Mouse (Mus musculus) T-helper 17 cell (primary cell): ENCODE data around the gene Bmpr1a.
"Not testable (repeated sequence)": the region's sequence is repeated elsewhere in the genome, so short reads cannot be mapped to it uniquely, and the experiment has no call there.

Experiments used
- in situ Hi-C, 2 experiments: fragments of 300-600 bp; cut with MboI, MseI; formaldehyde crosslinking; loops; 1 replicate in 1 of 2; 2 replicates in 1 of 2; pipeline ENCODE4 v1.15.1; 2025; ENCODE audit warnings: high pct_unique_total_duplicates in 2 of 2

Gene Bmpr1a

DNA sequence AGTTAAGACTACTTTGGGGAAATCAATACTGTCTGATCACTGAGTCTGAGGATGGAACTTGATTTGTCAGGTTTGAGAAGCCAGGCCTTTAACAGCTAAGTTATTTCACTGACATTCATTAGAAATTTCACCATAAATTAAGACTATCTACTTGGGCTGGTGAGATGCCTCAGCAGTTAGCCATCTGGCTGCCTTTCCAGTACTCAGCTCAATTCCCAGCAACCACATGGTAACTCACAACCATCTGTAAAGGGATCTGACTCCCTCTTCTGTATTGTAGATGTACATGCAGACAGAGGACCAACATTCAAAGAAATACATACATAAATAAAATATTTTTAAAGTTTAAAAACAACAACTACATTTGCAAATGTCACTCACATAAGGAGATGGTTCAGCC is 51.3 kb downstream of the Bmpr1a start:
- in situ Hi-C loops, result no loop called here

DNA sequence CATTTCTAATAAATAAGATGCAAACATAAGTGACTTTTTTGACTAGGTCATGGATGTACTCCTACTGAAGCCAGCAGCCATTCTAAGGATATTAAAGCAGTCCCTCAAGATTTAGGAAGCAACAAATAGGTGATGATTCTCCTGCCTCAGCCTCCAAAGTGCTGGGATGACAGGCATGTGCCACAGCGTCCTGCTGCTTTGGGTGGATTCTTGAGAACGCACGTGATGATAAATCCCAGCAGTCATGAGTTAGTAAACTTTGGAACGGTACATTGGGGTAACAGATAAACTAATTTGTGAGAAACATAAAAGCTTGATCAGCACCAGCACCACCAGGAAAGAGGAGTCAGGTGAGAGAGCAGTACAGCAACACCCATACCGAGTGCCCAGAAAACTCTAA is 52.7 kb downstream of the Bmpr1a start:
- in situ Hi-C loops, result no loop called here

DNA sequence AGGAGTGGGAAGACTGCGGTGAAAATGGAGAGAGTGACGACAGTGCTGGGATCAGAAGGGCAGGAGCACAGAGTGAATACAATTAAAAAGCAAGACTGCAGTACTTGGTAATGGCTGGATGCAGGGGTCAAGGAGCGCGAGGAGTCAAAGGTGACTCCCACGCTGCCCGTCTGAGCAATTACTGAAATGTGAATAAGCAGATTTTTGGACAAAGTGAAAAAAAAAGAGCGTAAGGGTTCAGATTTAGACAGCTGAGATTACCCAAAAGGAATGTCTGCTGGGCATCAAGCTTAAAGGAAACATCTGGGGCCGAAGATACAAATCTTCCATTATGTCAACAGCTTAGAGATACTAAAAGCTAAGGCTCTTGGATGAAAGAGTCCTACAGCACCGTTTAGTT is 53.3 kb downstream of the Bmpr1a start:
- in situ Hi-C loops, result no loop called here

DNA sequence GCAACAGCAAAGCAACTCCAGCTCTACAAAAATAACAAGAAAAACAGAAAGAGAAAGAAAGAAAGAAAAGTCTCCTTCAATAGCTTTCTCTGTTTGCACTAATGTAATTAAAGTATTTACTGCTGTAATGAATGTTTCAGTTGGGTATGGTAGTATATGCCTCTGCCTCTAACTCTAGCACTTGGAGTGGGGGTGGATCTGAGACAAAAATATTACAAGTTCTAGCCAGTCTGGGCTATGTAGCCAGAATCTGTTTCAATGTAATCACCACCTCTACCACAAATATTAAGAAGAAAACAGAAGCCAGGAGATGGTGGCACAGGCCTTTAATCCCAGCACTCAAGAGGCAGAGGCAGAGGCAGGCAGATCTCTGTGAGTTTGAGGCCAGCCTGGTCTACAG is 54.7 kb downstream of the Bmpr1a start:
- in situ Hi-C loops, result no loop called here

DNA sequence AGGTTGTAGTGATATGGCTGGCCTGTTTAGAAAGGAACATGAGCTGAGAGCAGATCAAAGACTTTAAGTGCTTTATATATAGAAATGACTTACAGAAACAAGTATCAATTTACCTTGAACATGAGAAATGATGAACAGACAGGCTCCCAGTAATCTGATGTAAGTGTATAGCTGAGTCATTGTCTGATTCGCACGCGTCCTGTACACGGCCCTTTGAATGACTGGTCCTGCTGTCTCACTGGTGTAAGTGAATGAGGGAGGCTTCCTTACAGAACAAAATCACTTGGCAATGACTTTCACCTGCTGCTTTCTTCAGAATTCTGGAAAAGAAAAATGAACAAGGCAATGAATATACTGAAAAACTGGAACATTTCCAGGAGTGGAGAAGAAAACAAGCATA is 55.5 kb downstream of the Bmpr1a start:
- in situ Hi-C loops, result no loop called here

DNA sequence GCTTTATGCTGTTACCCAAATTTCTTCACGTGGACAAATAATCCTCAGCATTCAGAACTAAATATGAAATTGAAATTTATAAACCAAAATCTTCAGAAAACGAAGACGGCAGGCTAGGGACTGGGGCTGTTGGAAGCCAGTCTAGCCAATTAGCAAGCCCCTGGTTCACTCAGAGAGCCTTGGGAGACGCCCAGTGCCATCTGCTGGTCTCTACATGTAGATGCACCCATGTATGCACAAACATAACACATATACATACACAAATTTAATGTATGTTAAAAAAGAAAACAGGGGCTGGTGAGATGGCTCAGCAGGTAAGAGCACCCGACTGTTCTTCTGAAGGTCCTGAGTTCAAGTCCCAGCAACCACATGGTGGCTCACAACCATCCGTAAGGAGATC is 56.5 kb downstream of the Bmpr1a start:
- in situ Hi-C loops, result no loop called here

DNA sequence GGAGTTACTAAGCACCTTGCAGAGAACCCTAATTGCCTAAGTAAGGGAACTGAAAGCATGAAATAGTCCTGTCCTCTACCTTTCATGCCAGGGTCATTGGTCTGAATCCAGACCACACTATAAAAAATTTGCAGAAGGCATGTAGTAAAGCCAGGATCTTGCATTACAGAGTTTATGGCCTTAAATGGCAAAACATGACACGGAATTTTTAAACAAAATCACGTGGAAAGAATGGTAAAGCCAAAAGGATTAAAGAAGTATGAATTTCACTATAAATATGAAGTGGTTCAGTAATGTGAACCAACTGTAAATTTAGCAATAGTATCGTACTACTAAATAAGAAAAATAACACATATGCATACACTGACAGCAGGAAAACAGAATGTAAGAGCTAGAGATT is 57.8 kb downstream of the Bmpr1a start:
- in situ Hi-C loops, result no loop called here

DNA sequence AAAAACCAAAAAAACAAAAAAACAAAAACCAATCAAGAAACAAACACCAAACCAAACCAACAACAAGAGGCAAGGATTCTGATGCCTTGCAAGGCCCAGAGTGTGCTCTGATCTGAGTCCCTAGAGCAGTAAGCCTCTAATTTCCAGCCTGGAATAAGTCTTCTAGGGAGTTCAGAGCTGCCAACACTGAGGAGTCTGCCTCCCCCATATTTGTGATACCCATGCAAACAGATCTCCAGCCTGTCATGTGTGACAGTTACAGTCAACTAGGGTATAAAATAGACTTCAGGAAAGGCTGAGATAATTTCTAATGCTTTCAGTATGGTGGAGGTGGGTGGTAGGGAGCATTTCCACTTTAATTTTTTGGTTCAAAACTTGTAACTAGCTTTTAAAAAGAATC is 58.2 kb downstream of the Bmpr1a start:
- in situ Hi-C loops, result no loop called here

DNA sequence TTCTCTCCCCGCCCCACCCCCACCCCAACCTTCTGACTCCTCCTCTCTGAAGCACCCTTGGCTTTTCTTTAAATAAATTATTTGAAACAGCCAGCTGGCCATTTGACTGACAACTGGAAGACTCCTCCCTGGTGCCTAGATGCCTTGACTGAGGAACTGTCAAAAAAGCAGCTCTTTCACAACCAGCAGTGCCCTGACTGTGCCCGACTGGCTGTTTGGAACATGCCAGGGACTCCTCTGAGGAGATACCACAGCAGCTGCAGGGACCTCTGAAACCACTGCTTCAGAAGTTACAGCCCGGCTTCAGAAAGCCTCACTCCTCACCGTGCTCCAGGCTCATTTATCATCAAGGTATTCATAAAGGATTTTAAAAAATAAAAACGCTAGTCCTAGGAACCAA is 58.8 kb downstream of the Bmpr1a start:
- in situ Hi-C loops, result no loop called here

DNA sequence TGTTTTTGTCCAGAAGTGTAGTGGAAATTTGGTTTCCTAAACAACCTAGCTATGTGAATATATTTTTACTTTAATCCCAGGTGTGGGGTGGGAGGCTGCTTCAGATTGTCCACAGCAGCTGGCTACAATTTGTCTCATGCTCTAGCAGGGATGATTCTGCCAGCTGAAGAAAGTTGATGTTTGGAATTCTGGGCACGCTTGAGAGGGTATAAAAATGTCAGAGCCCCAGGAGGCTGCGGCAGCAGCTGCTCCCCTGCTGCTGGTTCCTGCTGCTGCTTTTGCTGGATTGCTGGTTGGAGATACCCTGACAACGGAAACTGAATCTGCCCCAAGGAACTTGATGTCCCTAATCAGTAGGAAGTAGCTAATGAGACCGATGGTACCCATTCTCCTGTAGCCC is 60.6 kb downstream of the Bmpr1a start:
- in situ Hi-C loops, result no loop called here

DNA sequence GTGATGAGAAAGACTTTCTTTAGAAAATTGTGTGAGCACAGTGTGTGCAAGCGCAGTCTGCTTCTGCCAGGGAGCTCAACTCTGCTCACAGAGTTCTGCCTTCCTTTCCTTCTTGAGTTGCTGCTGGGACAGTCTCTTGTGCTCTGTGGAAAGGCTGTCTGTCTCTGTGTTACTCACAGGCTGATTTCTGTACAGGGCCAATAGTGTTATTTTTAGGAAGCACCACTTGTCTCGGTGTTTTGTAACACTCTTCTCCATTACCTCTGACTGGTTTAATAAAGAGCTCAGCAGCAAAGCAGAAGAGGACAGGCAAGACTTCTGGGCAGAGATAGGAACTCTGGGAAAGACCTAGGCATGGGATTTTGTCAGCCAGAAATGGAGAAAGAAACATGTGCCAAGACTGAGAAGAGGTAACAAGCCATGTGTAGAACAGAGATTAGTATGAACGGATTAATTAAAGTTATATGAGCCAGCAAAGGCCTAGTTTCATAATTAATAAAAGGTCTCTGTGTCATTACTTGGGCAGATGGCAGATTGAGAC is 62.5 kb downstream of the Bmpr1a start:
- in situ Hi-C loops, result no loop called here

DNA sequence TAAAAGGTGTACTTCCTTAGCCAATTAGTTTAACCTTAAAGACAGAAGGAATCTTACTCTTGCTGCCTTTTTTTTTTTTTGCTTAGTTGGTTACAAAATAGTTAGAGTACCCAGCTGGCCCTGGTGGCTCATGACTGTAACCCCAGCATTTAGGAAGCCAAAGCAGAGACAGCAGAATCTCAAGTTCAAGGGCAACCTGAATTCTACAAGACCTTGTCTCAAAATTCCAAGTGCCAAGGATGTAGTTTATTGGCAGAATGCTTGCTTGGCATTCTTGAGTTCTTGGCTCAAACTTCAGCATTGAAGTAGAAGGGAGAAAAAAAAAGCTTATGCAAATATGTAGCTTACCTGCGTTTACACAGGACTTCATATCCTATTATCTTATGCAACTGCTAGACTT is 74.1 kb downstream of the Bmpr1a start:
- in situ Hi-C loops, result loop anchor here in 1 of 2 experiments (10.0 kb wide), 1 partner anchor 146 kb away; no protein-coding TSS in a partner anchor

DNA sequence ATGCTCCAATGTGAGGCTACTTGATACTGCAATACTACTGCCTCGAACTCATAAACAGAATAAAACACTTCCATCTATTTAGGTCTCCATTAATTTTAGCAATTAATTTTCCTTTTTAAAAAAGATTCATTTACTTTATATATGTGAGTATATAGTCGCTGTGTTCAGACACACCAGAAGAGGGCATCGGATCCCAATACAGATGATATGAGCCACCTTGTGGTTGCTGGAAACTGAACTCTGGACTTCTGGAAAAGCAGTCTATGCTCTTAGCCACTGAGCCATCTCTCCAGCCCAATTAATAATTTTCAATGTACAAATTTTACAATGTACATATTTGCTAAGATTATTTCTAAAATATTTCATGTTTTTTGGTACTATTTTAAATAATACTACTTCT is 74.9 kb downstream of the Bmpr1a start:
- in situ Hi-C loops, result loop anchor here in 1 of 2 experiments (10.0 kb wide), 1 partner anchor 147 kb away; no protein-coding TSS in a partner anchor

DNA sequence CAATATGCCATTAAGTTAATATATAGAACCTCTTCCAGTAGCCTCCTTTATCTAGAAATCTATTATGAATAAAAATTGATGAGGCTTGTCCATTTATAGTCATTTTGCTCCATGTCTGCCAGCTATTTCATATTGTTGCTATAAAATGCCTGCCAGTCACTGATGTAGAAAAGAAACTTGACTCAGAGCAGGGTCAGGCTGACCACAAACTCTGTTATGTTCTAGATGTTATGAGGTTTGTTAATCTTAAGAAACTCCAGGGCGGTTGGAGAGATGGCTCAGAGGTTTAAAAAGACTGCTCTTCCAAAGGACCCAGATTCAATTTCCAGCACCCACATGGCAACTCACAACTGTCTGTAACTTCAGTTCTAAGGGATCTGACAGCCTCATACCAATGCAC is 82.1 kb downstream of the Bmpr1a start:
- in situ Hi-C loops, result loop anchor here in 1 of 2 experiments (10.0 kb wide), 1 partner anchor 154 kb away; no protein-coding TSS in a partner anchor

DNA sequence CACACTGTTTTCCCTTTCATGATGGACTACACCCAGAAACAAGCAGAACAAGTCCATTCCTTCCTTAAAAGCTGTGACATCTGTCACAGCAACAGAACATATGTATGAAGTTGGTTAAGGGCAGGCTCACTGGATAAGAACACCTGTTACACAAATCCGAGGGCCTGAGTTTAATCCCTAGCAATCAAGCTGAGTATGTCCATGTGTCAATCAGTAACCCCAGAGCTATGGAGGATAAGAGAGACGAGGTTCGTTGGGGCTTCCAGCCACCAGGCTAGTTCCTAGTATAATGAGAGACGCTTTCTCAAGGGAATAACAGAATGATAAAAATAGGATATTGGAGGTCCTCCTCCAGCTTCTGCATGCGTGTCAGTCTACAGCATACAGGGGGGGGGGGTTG is 85.6 kb downstream of the Bmpr1a start:
- in situ Hi-C loops, result no loop called here

DNA sequence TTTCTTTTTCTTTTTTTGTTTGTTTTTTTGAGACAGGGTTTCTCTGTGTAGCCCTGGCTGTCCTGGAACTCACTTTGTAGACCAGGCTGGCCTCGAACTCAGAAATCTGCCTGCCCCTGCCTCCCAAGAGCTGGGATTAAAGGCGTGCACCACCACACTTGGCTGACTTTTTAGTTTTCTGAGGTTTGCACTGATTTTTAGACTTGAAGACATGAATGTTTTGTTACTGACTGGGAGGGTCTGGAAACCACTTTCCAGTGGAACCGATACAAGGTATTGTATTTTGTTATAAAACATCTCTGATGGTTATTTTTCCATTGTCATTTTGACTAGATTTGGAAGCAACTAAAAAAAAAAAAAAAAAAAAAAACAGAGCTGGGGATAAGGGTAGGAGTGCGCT is 86.2 kb downstream of the Bmpr1a start:
- in situ Hi-C loops, result not testable (repeated sequence)

DNA sequence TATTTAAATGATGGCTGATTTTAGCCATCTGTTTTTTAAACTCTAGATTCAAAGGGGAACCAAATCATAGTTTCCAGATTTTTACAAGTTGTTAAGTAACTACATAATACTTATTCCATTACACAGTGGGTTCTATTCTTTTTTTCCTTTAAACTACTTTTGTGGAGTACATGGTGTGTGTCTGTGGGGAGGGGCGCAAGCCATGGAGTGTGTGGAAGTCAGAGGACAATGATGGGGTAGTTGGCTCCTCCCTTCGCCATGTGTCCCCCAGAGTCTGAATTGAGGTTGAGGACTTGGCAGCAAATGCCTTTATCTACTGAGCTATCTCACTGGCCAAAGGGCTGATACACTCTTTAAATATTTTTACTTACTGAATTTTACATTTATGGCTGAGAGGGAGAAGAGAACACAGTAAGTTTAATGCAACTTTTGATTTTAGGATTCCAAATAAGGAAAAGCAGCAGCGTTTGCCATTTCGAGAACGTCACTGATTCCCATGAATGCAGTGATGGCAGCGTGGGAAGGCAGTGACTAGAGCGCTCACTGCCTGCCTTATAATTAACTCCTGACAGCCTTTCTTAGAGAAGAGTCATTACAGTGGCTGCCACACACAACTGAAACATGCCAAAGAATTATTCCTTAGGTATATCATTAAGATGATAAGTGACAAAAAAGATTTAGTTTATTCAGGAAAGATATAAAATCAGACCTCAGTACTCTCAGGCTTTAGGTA is 90.8 kb downstream of the Bmpr1a start:
- in situ Hi-C loops, result no loop called here

DNA sequence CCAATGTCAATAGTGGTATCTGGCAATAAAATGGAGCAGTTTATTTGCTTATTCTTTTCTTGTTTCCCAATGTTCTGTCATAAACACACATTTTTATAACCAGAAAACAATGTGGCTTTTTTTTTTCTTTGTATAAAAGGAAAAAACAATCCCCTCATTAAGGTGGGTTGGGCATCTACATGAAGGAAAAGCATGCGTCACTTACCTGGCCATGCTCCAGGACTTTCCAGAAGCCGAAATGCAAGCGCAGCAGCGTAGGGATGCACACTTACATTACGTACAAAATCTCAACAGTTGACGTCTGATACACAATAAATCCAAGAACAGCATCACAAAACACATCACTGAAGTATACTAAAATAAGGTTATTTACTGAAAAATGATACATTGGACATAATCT is 92.4 kb downstream of the Bmpr1a start:
- in situ Hi-C loops, result no loop called here

DNA sequence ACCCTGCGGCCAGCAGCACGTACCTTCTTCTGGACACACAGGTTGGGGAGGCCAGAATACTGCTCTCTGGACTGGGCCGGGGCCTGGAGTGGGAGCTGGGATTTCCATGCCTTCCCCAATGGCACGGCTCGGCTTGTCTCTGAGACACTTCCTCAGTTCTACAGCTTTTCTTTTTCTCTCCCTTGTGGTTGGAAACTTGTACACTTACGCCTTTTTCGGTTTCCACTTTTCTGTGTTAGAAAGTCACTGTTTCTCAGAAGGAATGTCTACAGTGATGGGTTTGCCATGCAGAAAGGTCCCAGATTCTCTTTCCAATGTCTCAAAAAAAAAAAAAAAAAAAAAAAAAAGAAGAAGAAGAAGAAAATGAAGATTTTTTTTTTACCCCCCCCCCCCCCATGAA is 99.7 kb downstream of the Bmpr1a start:
- in situ Hi-C loops, result loop anchor here in 1 of 2 experiments (5.0 kb wide), 1 partner anchor 321 kb away; no protein-coding TSS in a partner anchor

DNA sequence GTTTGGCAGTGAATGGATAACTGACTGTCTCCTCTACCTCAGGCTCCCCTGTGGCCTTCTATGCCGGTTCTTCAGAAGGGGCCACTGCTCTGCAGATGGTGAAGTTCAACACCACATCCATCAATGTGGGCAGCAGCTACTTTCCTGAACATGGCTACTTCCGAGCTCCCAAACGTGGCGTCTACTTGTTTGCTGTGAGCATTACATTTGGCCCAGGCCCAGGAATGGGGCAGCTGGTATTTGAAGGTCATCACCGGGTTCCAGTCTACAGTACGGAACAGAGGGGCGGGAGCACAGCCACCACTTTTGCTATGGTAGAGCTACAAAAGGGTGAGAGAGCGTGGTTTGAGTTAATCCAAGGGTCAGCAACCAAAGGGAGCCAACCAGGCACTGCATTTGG is 100.3 kb downstream of the Bmpr1a start:
- in situ Hi-C loops, result loop anchor here in 1 of 2 experiments (5.0 kb wide), 1 partner anchor 321 kb away; no protein-coding TSS in a partner anchor

DNA sequence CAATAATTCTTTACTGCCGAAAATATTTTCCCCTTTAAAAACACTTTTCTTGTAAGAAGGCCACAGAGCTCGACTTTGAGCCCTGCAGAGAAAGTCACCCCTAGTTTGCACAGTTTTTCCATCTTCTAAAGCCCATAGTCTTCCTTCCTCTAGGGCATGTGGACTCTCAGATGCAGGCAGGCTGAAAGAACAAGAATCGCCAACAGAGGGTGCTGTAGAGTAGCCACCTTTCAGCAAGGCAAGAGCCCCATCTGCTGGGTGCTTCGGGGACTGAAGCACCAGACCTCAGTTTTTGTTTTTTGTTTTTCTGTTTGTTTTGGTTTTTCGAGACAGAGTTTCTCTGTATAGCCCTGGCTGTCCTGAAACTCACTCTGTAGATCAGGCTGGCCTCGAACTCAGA is 102.0 kb downstream of the Bmpr1a start:
- in situ Hi-C loops, result loop anchor here in 1 of 2 experiments (5.0 kb wide), 1 partner anchor 319 kb away; no protein-coding TSS in a partner anchor

DNA sequence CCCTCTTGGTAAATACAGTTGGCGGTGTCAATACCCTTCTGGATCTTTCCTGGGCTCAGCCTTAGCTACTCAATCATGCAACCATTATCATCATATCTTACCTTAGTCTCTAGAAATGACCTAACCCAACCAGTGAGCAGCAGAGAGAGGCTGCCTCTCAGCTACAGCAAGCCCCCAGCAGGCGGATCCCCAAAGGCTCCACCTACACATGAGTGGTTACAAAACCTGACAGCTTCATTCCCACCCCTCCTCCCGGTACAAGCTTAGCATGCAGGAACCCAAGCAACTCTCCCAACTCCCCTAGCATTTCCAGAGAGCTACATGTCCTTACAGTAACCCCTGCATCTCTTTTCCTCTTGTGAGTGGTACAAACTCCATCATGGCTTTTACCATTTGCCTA is 103.1 kb downstream of the Bmpr1a start:
- in situ Hi-C loops, result loop anchor here in 1 of 2 experiments (5.0 kb wide), 1 partner anchor 318 kb away; no protein-coding TSS in a partner anchor

DNA sequence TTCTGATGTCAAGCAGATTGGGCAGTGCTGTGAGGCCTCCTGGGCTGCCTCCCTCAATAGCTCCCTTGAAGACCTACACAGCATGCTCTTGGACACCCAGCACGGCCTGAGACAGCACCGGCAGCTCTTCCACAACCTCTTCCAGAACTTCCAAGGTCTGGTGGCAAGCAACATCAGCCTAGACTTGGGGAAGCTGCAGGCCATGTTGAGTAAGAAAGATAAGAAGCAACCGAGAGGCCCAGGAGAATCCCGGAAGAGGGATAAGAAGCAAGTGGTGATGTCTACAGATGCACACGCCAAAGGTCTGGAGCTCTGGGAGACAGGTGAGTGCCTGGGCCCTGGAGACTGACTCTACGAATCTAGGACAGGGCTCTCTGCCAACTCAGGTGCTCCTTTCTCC is 103.8 kb downstream of the Bmpr1a start:
- in situ Hi-C loops, result loop anchor here (5.0 to 10.0 kb wide), 2 partner anchors 176 to 317 kb away; no protein-coding TSS in a partner anchor
